Mouse (Mus musculus): ENCODE measurements around the gene Kctd3. TPM values are rescaled to one million over a fixed set of nuclear protein-coding genes. Genes with fewer than 3 reads are reported as not detected.

Kctd3 gene
- total and polyA plus RNA-seq, 3 experiments, result 13.2 to 14.9 (median 13.6) TPM

DNA sequence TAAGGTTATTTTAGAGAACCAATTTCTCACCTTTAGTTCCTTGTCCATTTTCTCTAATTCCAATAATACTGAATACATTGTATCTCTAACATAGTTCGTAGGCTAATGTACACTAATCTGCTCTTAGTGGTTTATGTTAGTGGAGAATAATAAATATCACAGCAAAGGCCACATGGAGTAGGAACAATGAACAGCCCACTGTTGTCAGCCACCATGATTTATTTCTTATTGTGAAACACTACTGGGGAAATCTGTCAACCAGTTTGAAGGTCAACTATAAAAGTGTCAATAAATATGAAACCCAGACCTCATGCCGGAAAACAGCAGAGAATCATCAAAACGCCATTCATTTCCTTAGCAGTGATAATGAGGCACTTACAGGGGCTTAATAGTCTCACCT lies 42.5 kb upstream of the Kctd3 start:
- no peak overlapping the region for H3K27ac ChIP-seq
- no peaks in the 10 kb centered on the region; the same call in 1 of the 2 replicates for H3K36me3 ChIP-seq (ENCODE audit: control insufficient read depth, insufficient read depth, low read length)
- TF ChIP-seq EP300 (IDR thresholded peaks at IDR 0.05; ENCODE audit: insufficient read depth, low read depth, low read length) (no peak), POLR2A (IDR thresholded peaks at IDR 0.05; ENCODE audit: insufficient read depth, low read depth, low read length) (no peak), CTCF (IDR thresholded peaks at IDR 0.05) (no peak)
- intact Hi-C loops (cut with DNase I), result no loop called here
- WGBS, result 84% methylated on average over 3 of the region's 3 CpGs
- H3K4me3 ChIP-seq, result no peak overlapping the region
- no peak overlapping the region for H3K9ac ChIP-seq (ENCODE audit: low read depth, low read length)
- no peak for DNase-seq
- no peaks in the 10 kb centered on the region for H3K79me2 ChIP-seq (replicated peaks; ENCODE audit: control insufficient read depth, insufficient read depth, low read length)
- H3K27me3 ChIP-seq (ENCODE audit: control insufficient read depth, insufficient read depth, low read length), result no peaks in the 10 kb centered on the region
- H3K4me1 ChIP-seq (ENCODE audit: control insufficient read depth, insufficient read depth, low read length), result peaks cover 5% of the 10 kb centered on the region

DNA sequence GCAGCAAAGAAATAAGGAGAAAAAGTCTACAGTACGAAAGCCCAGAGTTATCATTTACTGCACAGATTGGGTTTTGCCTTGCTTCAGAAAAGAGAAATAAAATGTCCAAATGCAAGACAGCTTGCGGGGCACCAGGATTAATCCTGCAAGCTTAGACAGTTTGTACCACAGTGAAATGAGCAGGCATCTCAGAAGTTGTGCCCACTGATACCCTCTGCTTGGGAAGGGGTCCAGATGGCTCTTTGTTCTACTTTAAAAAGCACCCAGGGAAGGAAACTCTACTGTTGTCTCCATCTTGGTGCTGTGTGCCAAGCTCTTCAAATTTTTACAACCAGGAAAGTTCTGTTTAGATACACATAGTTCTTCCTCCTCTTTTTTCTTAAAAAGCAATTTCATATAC lies 40.7 kb upstream of the Kctd3 start:
- H3K27ac ChIP-seq, result no peak overlapping the region
- H3K27me3 ChIP-seq (ENCODE audit: control insufficient read depth, insufficient read depth, low read length), result no peaks in the 10 kb centered on the region
- intact Hi-C loops (cut with DNase I), result loop anchor here (5.0 kb wide), 1 partner anchor 114 kb away; no protein-coding TSS in a partner anchor
- no peak overlapping the region for H3K4me3 ChIP-seq
- DNase-seq, result no peak
- no peaks in the 10 kb centered on the region; the same call in 1 of the 2 replicates for H3K36me3 ChIP-seq (ENCODE audit: control insufficient read depth, insufficient read depth, low read length)
- no peak overlapping the region for H3K9ac ChIP-seq (ENCODE audit: low read depth, low read length)
- 81% methylated on average over 2 of the region's 2 CpGs for WGBS
- no peaks in the 10 kb centered on the region for H3K79me2 ChIP-seq (replicated peaks; ENCODE audit: control insufficient read depth, insufficient read depth, low read length)
- TF ChIP-seq POLR2A (IDR thresholded peaks at IDR 0.05; ENCODE audit: insufficient read depth, low read depth, low read length), result no peak
- TF ChIP-seq CTCF (IDR thresholded peaks at IDR 0.05), result no peak
- no peak for TF ChIP-seq EP300 (IDR thresholded peaks at IDR 0.05; ENCODE audit: insufficient read depth, low read depth, low read length)
- peaks cover 5% of the 10 kb centered on the region for H3K4me1 ChIP-seq (ENCODE audit: control insufficient read depth, insufficient read depth, low read length)

DNA sequence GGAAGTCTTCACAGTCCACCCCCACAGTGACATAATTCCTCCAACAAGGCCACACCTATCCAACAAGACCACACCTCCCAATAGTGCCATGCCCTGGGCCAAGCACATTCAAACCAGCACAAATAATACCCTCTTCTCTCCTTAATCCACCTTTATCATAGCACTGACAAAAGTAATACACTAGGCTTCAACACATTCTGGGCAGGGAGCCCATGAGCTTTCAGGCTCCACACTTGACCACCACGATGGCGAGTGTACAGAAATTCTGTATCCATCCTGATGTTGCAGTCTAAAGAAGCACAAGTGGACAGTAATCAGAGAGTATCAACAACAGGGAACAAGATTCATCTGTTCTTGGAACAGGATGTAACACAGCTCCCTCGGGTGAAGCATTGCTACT lies 40.3 kb upstream of the Kctd3 start:
- Histone ChIP-seq H3K27ac (no peak overlapping the region), H3K4me3 (no peak overlapping the region), H3K4me1 (ENCODE audit: control insufficient read depth, insufficient read depth, low read length) (peaks cover 5% of the 10 kb centered on the region), H3K36me3 (ENCODE audit: control insufficient read depth, insufficient read depth, low read length) (no peaks in the 10 kb centered on the region; the same call in 1 of the 2 replicates), H3K9ac (ENCODE audit: low read depth, low read length) (no peak overlapping the region), H3K79me2 (replicated peaks; ENCODE audit: control insufficient read depth, insufficient read depth, low read length) (no peaks in the 10 kb centered on the region), H3K27me3 (ENCODE audit: control insufficient read depth, insufficient read depth, low read length) (no peaks in the 10 kb centered on the region)
- 32% methylated on average over 3 of the region's 3 CpGs for WGBS
- TF ChIP-seq CTCF (IDR thresholded peaks at IDR 0.05), result no peak
- TF ChIP-seq POLR2A (IDR thresholded peaks at IDR 0.05; ENCODE audit: insufficient read depth, low read depth, low read length), result no peak
- TF ChIP-seq EP300 (IDR thresholded peaks at IDR 0.05; ENCODE audit: insufficient read depth, low read depth, low read length), result no peak
- intact Hi-C loops (cut with DNase I), result loop anchor here (2.0 to 5.0 kb wide), 2 partner anchors 19 to 114 kb away; no protein-coding TSS in a partner anchor
- no peak for DNase-seq

DNA sequence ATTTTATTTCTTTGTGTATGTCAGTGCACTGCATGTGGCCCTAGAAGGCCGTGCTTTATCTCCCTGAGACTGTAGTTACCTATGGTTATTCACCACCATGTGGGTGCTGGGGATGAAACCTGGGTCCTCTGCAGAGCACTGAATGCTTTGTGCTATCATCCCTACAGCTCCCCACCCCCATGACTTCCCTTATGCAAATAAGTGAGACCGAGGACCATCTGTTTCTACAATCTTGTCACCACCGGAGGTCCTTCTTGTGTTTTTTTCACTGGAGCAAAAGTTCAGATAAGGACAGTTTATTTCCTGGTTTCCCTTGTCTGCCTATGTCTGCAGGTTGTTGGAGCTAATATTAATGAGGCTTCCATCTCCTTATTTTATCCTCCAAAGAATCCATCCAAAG lies 39.2 kb upstream of the Kctd3 start:
- H3K4me3 ChIP-seq, result no peak overlapping the region
- DNase-seq, result no peak
- H3K4me1 ChIP-seq (ENCODE audit: control insufficient read depth, insufficient read depth, low read length), result peaks cover 5% of the 10 kb centered on the region
- H3K9ac ChIP-seq (ENCODE audit: low read depth, low read length), result no peak overlapping the region
- 48% methylated on average over 3 of the region's 3 CpGs for WGBS
- no peak overlapping the region for H3K27ac ChIP-seq
- no peaks in the 10 kb centered on the region; the same call in 1 of the 2 replicates for H3K36me3 ChIP-seq (ENCODE audit: control insufficient read depth, insufficient read depth, low read length)
- intact Hi-C loops (cut with DNase I), result loop anchor here (2.0 to 5.0 kb wide), 2 partner anchors 20 to 115 kb away; no protein-coding TSS in a partner anchor
- no peaks in the 10 kb centered on the region for H3K79me2 ChIP-seq (replicated peaks; ENCODE audit: control insufficient read depth, insufficient read depth, low read length)
- TF ChIP-seq POLR2A (IDR thresholded peaks at IDR 0.05; ENCODE audit: insufficient read depth, low read depth, low read length), result no peak
- no peak for TF ChIP-seq CTCF (IDR thresholded peaks at IDR 0.05)
- TF ChIP-seq EP300 (IDR thresholded peaks at IDR 0.05; ENCODE audit: insufficient read depth, low read depth, low read length), result no peak
- H3K27me3 ChIP-seq (ENCODE audit: control insufficient read depth, insufficient read depth, low read length), result no peaks in the 10 kb centered on the region

DNA sequence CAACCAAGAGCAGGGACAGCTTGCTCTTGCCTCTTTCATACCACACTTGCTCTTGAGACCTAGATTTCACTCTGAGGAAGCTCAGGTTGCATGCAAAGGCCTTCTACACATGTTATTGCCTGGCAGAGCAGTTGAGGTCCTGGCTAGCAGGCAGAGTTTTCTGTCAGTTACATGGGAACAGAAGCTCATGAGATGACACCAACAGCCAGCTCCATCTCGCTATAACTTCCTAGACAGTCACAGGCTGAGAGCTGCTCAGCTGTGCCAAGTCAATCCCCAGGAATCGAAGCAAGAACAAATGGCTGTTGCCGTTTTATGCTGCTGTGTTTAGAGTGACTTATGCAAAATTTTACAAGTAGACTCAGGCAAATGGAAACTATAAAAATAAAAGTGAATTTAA lies 38.7 kb upstream of the Kctd3 start:
- Histone ChIP-seq H3K9ac (ENCODE audit: low read depth, low read length) (no peak overlapping the region), H3K4me3 (no peak overlapping the region), H3K79me2 (replicated peaks; ENCODE audit: control insufficient read depth, insufficient read depth, low read length) (no peaks in the 10 kb centered on the region), H3K27ac (no peak overlapping the region), H3K4me1 (ENCODE audit: control insufficient read depth, insufficient read depth, low read length) (peaks cover 5% of the 10 kb centered on the region), H3K36me3 (ENCODE audit: control insufficient read depth, insufficient read depth, low read length) (no peaks in the 10 kb centered on the region; the same call in 1 of the 2 replicates), H3K27me3 (ENCODE audit: control insufficient read depth, insufficient read depth, low read length) (no peaks in the 10 kb centered on the region)
- intact Hi-C loops (cut with DNase I), result loop anchor here (2.0 to 5.0 kb wide), 2 partner anchors 20 to 116 kb away; no protein-coding TSS in a partner anchor
- no peak for DNase-seq
- TF ChIP-seq EP300 (IDR thresholded peaks at IDR 0.05; ENCODE audit: insufficient read depth, low read depth, low read length), result no peak
- TF ChIP-seq POLR2A (IDR thresholded peaks at IDR 0.05; ENCODE audit: insufficient read depth, low read depth, low read length), result no peak
- TF ChIP-seq CTCF (IDR thresholded peaks at IDR 0.05), result no peak
- 86% methylated on average over 3 of the region's 3 CpGs for WGBS

DNA sequence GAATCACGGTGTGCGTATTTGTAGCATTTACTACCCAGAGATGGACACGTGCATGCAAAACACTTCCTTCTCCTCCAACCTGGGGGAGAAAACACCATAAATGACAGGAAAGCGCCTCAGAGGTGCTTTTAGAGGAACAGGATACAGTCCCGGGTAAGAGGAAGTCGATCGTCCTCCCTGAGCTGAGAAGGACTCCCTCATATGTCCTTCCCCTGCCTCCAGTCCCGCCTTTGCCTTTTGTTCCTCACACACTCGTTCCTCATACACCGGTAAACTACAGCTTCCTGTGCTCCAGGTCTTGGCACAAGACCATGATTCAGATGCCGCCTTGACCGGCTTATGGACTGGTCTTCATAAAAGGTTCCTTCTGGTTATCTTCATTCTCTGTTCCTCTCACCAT lies 33.6 kb upstream of the Kctd3 start:
- no peaks in the 10 kb centered on the region for H3K4me1 ChIP-seq (ENCODE audit: control insufficient read depth, insufficient read depth, low read length)
- H3K79me2 ChIP-seq (replicated peaks; ENCODE audit: control insufficient read depth, insufficient read depth, low read length), result no peaks in the 10 kb centered on the region
- TF ChIP-seq EP300 (IDR thresholded peaks at IDR 0.05; ENCODE audit: insufficient read depth, low read depth, low read length) (0 out of 2 replicates have a peak, but pooled peaks have one; percentile 34), CTCF (IDR thresholded peaks at IDR 0.05) (no peak)
- no peaks in the 10 kb centered on the region for H3K27me3 ChIP-seq (ENCODE audit: control insufficient read depth, insufficient read depth, low read length)
- DNase-seq, result peak in 1 of 2 experiments; percentile 35
- no peak overlapping the region; the same call in 1 of the 2 replicates for H3K27ac ChIP-seq
- H3K4me3 ChIP-seq, result no peak overlapping the region
- intact Hi-C loops (cut with DNase I), result no loop called here
- H3K36me3 ChIP-seq (ENCODE audit: control insufficient read depth, insufficient read depth, low read length), result no peaks in the 10 kb centered on the region
- 41% methylated on average over 12 of the region's 12 CpGs for WGBS
- H3K9ac ChIP-seq (ENCODE audit: low read depth, low read length), result no peak overlapping the region

Measured in heart, adult 2 months (tissue).